Mouse (Mus musculus): ENCODE results near the gene Slc37a1. TPM values are rescaled to one million over a fixed set of nuclear protein-coding genes. Genes with fewer than 3 reads are reported as not detected.
"Not testable (repeated sequence)": the region's sequence is repeated elsewhere in the genome, so short reads cannot be mapped to it uniquely, and the experiment has no call there.

Gene Slc37a1
- polyA plus RNA-seq, 1 experiment from 2014 or later: 21.1 TPM

DNA sequence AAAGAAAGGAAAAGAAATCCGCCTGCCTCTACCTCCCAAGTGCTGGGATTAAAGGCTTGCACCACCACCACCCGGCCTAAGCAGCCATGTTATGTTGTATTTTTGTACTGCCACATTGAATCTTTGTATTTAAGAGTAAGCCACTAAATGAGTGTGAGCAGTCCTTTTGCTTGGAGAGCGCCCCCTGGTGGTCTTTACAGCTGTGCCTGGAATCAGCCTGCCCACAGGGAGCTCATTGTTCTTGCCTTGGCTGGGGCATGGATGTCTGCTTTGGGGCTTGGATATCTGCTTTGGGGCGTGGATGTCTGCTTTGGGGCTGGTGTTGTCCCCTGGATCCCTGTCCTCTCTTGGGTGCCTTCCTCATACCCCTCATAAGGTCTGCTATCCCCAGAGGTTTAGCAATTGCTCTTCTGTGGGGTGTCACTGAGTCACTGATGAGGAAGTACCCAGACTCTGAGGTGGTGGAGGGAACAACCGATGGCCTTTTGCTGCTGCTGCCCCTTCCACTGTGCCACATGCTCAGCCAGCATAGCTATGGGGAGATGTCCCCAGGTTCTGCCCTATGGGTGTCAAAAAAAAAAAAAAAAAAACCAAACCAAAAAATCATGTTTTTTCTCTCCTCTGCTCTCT, 57.7 kb downstream of the Slc37a1 start:
- peaks cover 14% of the 10 kb centered on the region for H3K36me3 ChIP-seq (ENCODE audit: control insufficient read depth, insufficient read depth, low read length)
- whole genome bisulfite sequencing: 48% methylated on average over 5 of the region's 5 CpGs
- no peak for ATAC-seq

GRCm38 (mm10) chr17:31344816-31345215, 58.2 kb downstream of the Slc37a1 start:
- Histone ChIP-seq H3K36me3 (ENCODE audit: control insufficient read depth, insufficient read depth, low read length) (peaks cover 14% of the 10 kb centered on the region), H3K9ac (ENCODE audit: low read depth, low read length) (no peak overlapping the region), H3K4me3 (ENCODE audit: low read length) (no peak overlapping the region), H3K27me3 (replicated peaks; ENCODE audit: control insufficient read depth, insufficient read depth, low read length) (no peaks in the 10 kb centered on the region), H3K27ac (ENCODE audit: low read length) (no peak overlapping the region), H3K4me2 (ENCODE audit: low read depth, low read length) (no peak overlapping the region), H3K9me3 (ENCODE audit: control insufficient read depth, low read length) (no peaks in the 10 kb centered on the region), H3K4me1 (ENCODE audit: control insufficient read depth, insufficient read depth, low read length) (no peaks in the 10 kb centered on the region)
- WGBS: 76% methylated on average over 3 of the region's 3 CpGs
- ATAC-seq: no peak

More for the DNA sequence above, 57.7 kb downstream of the Slc37a1 start:
- no peak overlapping the region for H3K4me2 ChIP-seq (ENCODE audit: low read depth, low read length)
- H3K27ac ChIP-seq (ENCODE audit: low read length): no peak overlapping the region
- no peaks in the 10 kb centered on the region for H3K9me3 ChIP-seq (ENCODE audit: control insufficient read depth, low read length)
- no peak overlapping the region for H3K4me3 ChIP-seq (ENCODE audit: low read length)
- H3K27me3 ChIP-seq (replicated peaks; ENCODE audit: control insufficient read depth, insufficient read depth, low read length): no peaks in the 10 kb centered on the region
- no peaks in the 10 kb centered on the region for H3K4me1 ChIP-seq (ENCODE audit: control insufficient read depth, insufficient read depth, low read length)
- H3K9ac ChIP-seq (ENCODE audit: low read depth, low read length): no peak overlapping the region

DNA sequence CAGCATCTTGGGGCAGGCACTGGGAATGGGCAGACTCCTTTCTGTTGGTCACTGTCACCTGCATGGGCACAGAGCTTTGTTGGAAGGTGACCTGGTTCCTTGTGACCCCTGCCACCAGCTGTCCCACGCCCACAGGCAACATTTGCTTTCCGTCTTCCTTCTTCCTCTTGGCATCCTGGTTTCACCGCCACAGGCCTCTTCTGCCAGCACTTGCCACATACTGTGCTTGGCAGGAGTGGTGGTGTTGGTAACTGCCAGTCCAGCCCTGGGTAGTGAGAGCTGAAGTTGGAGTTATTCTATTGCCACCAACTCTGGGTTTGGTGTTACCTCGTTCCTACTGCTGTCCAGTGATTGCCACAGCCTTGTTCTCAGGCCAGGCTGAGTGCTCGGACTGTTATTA, 61.5 kb downstream of the Slc37a1 start:
- Histone ChIP-seq H3K9ac (ENCODE audit: low read depth, low read length) (no peak overlapping the region), H3K36me3 (ENCODE audit: control insufficient read depth, insufficient read depth, low read length) (peaks cover 8% of the 10 kb centered on the region; the same call in 1 of the 2 replicates), H3K4me1 (ENCODE audit: control insufficient read depth, insufficient read depth, low read length) (no peaks in the 10 kb centered on the region), H3K4me3 (ENCODE audit: low read length) (no peak overlapping the region), H3K9me3 (ENCODE audit: control insufficient read depth, low read length) (no peaks in the 10 kb centered on the region), H3K27ac (ENCODE audit: low read length) (no peak overlapping the region), H3K27me3 (replicated peaks; ENCODE audit: control insufficient read depth, insufficient read depth, low read length) (no peaks in the 10 kb centered on the region), H3K4me2 (ENCODE audit: low read depth, low read length) (no peak overlapping the region)
- 94% methylated on average over 5 of the region's 5 CpGs for WGBS
- no peak for ATAC-seq

GRCm38 (mm10) chr17:31349388-31349787, 62.8 kb downstream of the Slc37a1 start:
- ATAC-seq: no peak
- Histone ChIP-seq H3K27ac (ENCODE audit: low read length) (no peak overlapping the region), H3K27me3 (replicated peaks; ENCODE audit: control insufficient read depth, insufficient read depth, low read length) (no peaks in the 10 kb centered on the region), H3K4me3 (ENCODE audit: low read length) (no peak overlapping the region), H3K4me2 (ENCODE audit: low read depth, low read length) (no peak overlapping the region), H3K36me3 (ENCODE audit: control insufficient read depth, insufficient read depth, low read length) (peaks cover 8% of the 10 kb centered on the region; the same call in 1 of the 2 replicates), H3K9me3 (ENCODE audit: control insufficient read depth, low read length) (no peaks in the 10 kb centered on the region), H3K4me1 (ENCODE audit: control insufficient read depth, insufficient read depth, low read length) (no peaks in the 10 kb centered on the region), H3K9ac (ENCODE audit: low read depth, low read length) (no peak overlapping the region)
- 75% methylated on average over 12 of the region's 12 CpGs for WGBS

DNA sequence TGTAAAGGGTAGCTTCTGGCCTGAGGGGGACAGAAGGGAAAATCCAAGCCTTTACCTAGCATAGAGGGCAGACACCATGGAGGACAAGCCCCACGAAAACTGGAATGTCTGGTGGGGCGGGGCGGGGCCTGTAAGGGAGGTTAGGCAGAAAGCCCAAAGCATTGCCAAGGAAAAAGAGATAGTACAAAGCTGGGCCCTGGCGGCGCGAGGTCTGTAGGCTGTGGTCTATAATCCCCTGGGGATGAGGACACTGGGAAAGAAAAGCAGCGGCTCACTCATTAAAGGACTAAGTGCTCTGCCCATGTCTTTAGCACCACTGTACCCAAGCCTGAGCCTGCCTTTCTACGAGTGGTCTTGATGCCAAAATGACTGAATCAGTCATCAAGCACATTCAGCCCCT, 65.4 kb downstream of the Slc37a1 start:
- no peaks in the 10 kb centered on the region for H3K4me1 ChIP-seq (ENCODE audit: control insufficient read depth, insufficient read depth, low read length)
- H3K4me3 ChIP-seq (ENCODE audit: low read length): no peak overlapping the region
- ATAC-seq: no peak
- no peaks in the 10 kb centered on the region for H3K9me3 ChIP-seq (ENCODE audit: control insufficient read depth, low read length)
- no peak overlapping the region for H3K27ac ChIP-seq (ENCODE audit: low read length)
- 70% methylated on average over 8 of the region's 8 CpGs for WGBS
- no peaks in the 10 kb centered on the region for H3K27me3 ChIP-seq (replicated peaks; ENCODE audit: control insufficient read depth, insufficient read depth, low read length)
- H3K4me2 ChIP-seq (ENCODE audit: low read depth, low read length): no peak overlapping the region
- no peak overlapping the region for H3K9ac ChIP-seq (ENCODE audit: low read depth, low read length)
- H3K36me3 ChIP-seq (ENCODE audit: control insufficient read depth, insufficient read depth, low read length): 0 out of 2 replicates have a peak, but pooled peaks cover 3% of the 10 kb centered on the region

DNA sequence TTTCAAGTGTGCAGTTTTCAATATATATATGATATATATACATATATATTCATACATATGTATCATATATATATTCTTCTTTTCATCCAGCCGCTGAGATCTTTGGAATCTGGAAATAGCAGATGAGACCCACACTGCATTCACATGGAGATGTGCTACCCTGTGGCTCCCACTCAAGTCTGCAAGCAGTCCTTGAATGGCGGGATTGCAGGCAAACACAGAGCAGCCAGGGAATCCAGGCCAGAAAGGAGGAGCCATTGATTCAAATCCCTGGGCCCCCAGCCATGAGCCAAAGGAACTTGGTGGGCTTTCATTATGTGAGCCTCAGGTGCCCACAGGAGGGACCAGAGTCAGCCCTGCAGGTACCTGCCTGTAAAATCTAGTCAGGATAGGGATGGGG, 66.7 kb downstream of the Slc37a1 start:
- Histone ChIP-seq H3K9ac (ENCODE audit: low read depth, low read length) (no peak overlapping the region), H3K4me3 (ENCODE audit: low read length) (no peak overlapping the region), H3K27me3 (replicated peaks; ENCODE audit: control insufficient read depth, insufficient read depth, low read length) (no peaks in the 10 kb centered on the region), H3K4me2 (ENCODE audit: low read depth, low read length) (no peak overlapping the region), H3K4me1 (ENCODE audit: control insufficient read depth, insufficient read depth, low read length) (no peaks in the 10 kb centered on the region), H3K27ac (ENCODE audit: low read length) (no peak overlapping the region), H3K9me3 (ENCODE audit: control insufficient read depth, low read length) (no peaks in the 10 kb centered on the region), H3K36me3 (ENCODE audit: control insufficient read depth, insufficient read depth, low read length) (0 out of 2 replicates have a peak, but pooled peaks cover 3% of the 10 kb centered on the region)
- WGBS: 82% methylated on average over 2 of the region's 2 CpGs
- no peak for ATAC-seq

GRCm38 (mm10) chr17:31354684-31355083, 68.1 kb downstream of the Slc37a1 start:
- WGBS: 74% methylated on average over 3 of the region's 3 CpGs
- not testable (repeated sequence) for ATAC-seq; H3K4me1 ChIP-seq (ENCODE audit: control insufficient read depth, insufficient read depth, low read length); H3K4me3 ChIP-seq (ENCODE audit: low read length); H3K9me3 ChIP-seq (ENCODE audit: control insufficient read depth, low read length); H3K36me3 ChIP-seq (ENCODE audit: control insufficient read depth, insufficient read depth, low read length); H3K27ac ChIP-seq (ENCODE audit: low read length); H3K27me3 ChIP-seq (replicated peaks; ENCODE audit: control insufficient read depth, insufficient read depth, low read length); H3K9ac ChIP-seq (ENCODE audit: low read depth, low read length); H3K4me2 ChIP-seq (ENCODE audit: low read depth, low read length)

GRCm38 (mm10) chr17:31355792-31356502, 69.4 kb downstream of the Slc37a1 start:
- no peak overlapping the region for H3K4me2 ChIP-seq (ENCODE audit: low read depth, low read length)
- ATAC-seq: no peak
- no peaks in the 10 kb centered on the region for H3K27me3 ChIP-seq (replicated peaks; ENCODE audit: control insufficient read depth, insufficient read depth, low read length)
- no peaks in the 10 kb centered on the region for H3K4me1 ChIP-seq (ENCODE audit: control insufficient read depth, insufficient read depth, low read length)
- H3K36me3 ChIP-seq (ENCODE audit: control insufficient read depth, insufficient read depth, low read length): no peaks in the 10 kb centered on the region
- no peak overlapping the region for H3K27ac ChIP-seq (ENCODE audit: low read length)
- no peak overlapping the region for H3K9ac ChIP-seq (ENCODE audit: low read depth, low read length)
- no peaks in the 10 kb centered on the region for H3K9me3 ChIP-seq (ENCODE audit: control insufficient read depth, low read length)
- no peak overlapping the region for H3K4me3 ChIP-seq (ENCODE audit: low read length)
- WGBS: 44% methylated on average over 8 of the region's 8 CpGs

- no peaks in the 10 kb centered on the region for H3K4me1 ChIP-seq (ENCODE audit: control insufficient read depth, insufficient read depth, low read length)
- 85% methylated on average over 13 of the region's 13 CpGs for WGBS
- H3K4me3 ChIP-seq (ENCODE audit: low read length): no peak overlapping the region
- no peak overlapping the region for H3K4me2 ChIP-seq (ENCODE audit: low read depth, low read length)
- no peaks in the 10 kb centered on the region for H3K36me3 ChIP-seq (ENCODE audit: control insufficient read depth, insufficient read depth, low read length)
- H3K9me3 ChIP-seq (ENCODE audit: control insufficient read depth, low read length): no peaks in the 10 kb centered on the region
- H3K27me3 ChIP-seq (replicated peaks; ENCODE audit: control insufficient read depth, insufficient read depth, low read length): no peaks in the 10 kb centered on the region
- no peak overlapping the region for H3K9ac ChIP-seq (ENCODE audit: low read depth, low read length)
- no peak for ATAC-seq
- H3K27ac ChIP-seq (ENCODE audit: low read length): no peak overlapping the region
Observed at GRCm38 (mm10) chr17:31360582-31360981, 74.0 kb downstream of the Slc37a1 start.
